Mouse (Mus musculus) hindbrain, embryonic 16.5 days (tissue): ENCODE measurements at regions not wholly inside any gene's neighbourhood (a gene's known extent, or its start where the extent isn't known, plus 50 kb on each side); places are given as distances from the start of the nearest gene placed in this dataset.

Source experiments
- ATAC-seq: fragments of 200-750 bp; cut with Nextera tagmentation; 2 replicates; pipeline ENCODE4 v1.8.0; 2017; ENCODE audit warnings: moderate TSS enrichment, moderate library complexity
- H3K27ac ChIP-seq: fragments of 300-500 bp; sonication (generic); 2 replicates; pipeline ENCODE4 v1.5.1; 2014; ENCODE audit warnings: low read depth, mild to moderate bottlenecking, control low read depth, low read length, moderate library complexity
- H3K27me3 ChIP-seq: fragments of 300-500 bp; sonication (generic); replicated peaks from 2 replicates; pipeline ENCODE4 v1.6.1; 2014; ENCODE audit warnings: low read length; ENCODE audit not compliant: control insufficient read depth, insufficient read depth
- H3K36me3 ChIP-seq: fragments of 300-500 bp; sonication (generic); 2 replicates; pipeline ENCODE4 v1.6.1; 2014; ENCODE audit warnings: mild to moderate bottlenecking, low read length, moderate library complexity, mixed read lengths; ENCODE audit not compliant: control insufficient read depth, insufficient read depth
- H3K4me1 ChIP-seq: fragments of 300-500 bp; sonication (generic); 2 replicates; pipeline ENCODE4 v1.6.1; 2014; ENCODE audit warnings: low read depth, low read length; ENCODE audit not compliant: control insufficient read depth, insufficient read depth
- H3K4me2 ChIP-seq: fragments of 300-500 bp; sonication (generic); 2 replicates; pipeline ENCODE4 v1.6.1; 2014; ENCODE audit warnings: mild to moderate bottlenecking, low read length, control low read depth, moderate library complexity
- H3K4me3 ChIP-seq: fragments of 300-500 bp; sonication (generic); 2 replicates; pipeline ENCODE4 v1.5.1; 2014; ENCODE audit warnings: mild to moderate bottlenecking, low read length, control low read depth, moderate library complexity
- H3K9ac ChIP-seq: fragments of 300-500 bp; sonication (generic); 2 replicates; pipeline ENCODE4 v1.6.1; 2014; ENCODE audit warnings: low read depth, mild to moderate bottlenecking, control low read depth, low read length, moderate library complexity
- H3K9me3 ChIP-seq: fragments of 300-500 bp; sonication (generic); 2 replicates; pipeline ENCODE4 v1.6.1; 2014; ENCODE audit warnings: mild to moderate bottlenecking, low read length, moderate library complexity; ENCODE audit not compliant: control insufficient read depth
- WGBS: fragments of 180-500 bp; shearing (Covaris S2); extraction: QIAGEN DNeasy Blood & Tissue Kit; methylation state at CpG from one replicate; pipeline ENCODE4 v1.1.7; 2014; 5-methylcytosine and 5-hydroxymethylcytosine counted together

DNA sequence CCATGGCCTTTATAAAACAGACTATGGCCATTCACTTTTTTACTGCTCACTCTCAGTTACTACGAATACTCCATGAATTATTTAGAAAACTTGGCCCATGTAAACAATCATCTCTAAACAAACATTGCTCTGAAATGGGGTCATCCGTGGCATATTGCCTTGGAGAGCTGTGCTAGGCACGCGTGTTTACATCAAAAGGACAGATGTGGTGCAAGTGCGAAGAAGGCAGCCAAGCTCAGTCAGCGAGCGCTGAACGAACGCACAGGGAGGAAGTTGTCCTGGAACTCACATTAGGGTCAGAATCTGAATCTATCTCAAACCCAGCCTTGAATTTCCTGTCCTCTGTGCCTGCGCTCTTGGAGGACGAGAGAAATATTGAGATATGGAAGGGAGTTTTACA is 402.3 kb downstream of the Rapgef2 start:
- Histone ChIP-seq H3K27ac (no peak overlapping the region), H3K4me1 (no peaks in the 10 kb centered on the region), H3K4me3 (no peak overlapping the region), H3K27me3 (no peaks in the 10 kb centered on the region), H3K36me3 (no peaks in the 10 kb centered on the region), H3K4me2 (no peak overlapping the region), H3K9me3 (no peaks in the 10 kb centered on the region), H3K9ac (no peak overlapping the region)
- no peak for ATAC-seq
- 84% methylated on average over 11 of the region's 11 CpGs for WGBS

- Histone ChIP-seq H3K27me3 (no peaks in the 10 kb centered on the region), H3K4me2 (peak overlapping the region; percentile 23), H3K9ac (no peak overlapping the region), H3K36me3 (no peaks in the 10 kb centered on the region), H3K9me3 (no peaks in the 10 kb centered on the region), H3K4me1 (no peaks in the 10 kb centered on the region), H3K4me3 (no peak overlapping the region), H3K27ac (no peak overlapping the region)
- WGBS, result 78% methylated on average over 13 of the region's 13 CpGs
- peak; percentile 73 for ATAC-seq
Measured at GRCm38 (mm10) chr3:78880072-78880471, 406.2 kb downstream of the Rapgef2 start.

- Histone ChIP-seq H3K9ac (no peak overlapping the region), H3K27ac (no peak overlapping the region), H3K4me2 (no peak overlapping the region), H3K4me3 (no peak overlapping the region), H3K4me1 (no peaks in the 10 kb centered on the region), H3K36me3 (no peaks in the 10 kb centered on the region), H3K9me3 (no peaks in the 10 kb centered on the region), H3K27me3 (no peaks in the 10 kb centered on the region)
- no peak for ATAC-seq
- 57% methylated on average over 3 of the region's 3 CpGs for WGBS
Measured at GRCm38 (mm10) chr3:78877323-78877722, 409.0 kb downstream of the Rapgef2 start.

DNA sequence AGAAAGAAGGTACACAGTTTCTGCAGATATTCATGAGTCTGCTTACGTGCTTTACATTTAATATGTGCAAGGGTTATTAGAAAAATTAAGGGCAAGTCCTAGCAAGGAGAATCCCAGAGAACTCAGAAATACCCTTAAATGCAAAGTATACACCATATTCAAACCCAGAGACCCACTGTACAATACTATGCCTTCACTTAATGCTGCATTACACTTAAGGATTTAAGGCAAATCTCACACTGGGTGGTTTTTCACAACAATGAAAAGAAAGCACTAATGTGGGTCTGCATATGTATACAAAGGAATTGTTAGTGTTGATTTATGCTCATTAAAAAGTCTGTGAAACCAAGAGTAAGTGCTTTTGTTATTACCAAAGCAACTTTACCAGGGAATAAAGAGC is 419.4 kb downstream of the Rapgef2 start:
- H3K9me3 ChIP-seq, result no peaks in the 10 kb centered on the region
- H3K4me1 ChIP-seq, result no peaks in the 10 kb centered on the region
- no peak overlapping the region for H3K9ac ChIP-seq
- no peak overlapping the region for H3K4me2 ChIP-seq
- no peaks in the 10 kb centered on the region for H3K27me3 ChIP-seq
- no peak for ATAC-seq
- H3K4me3 ChIP-seq, result no peak overlapping the region
- no peaks in the 10 kb centered on the region for H3K36me3 ChIP-seq
- WGBS, result 39% methylated on average over 1 of the region's 1 CpGs
- no peak overlapping the region for H3K27ac ChIP-seq

GRCm38 (mm10) chr3:78866083-78866726 is 420.1 kb downstream of the Rapgef2 start:
- Histone ChIP-seq H3K4me3 (no peak overlapping the region), H3K27me3 (no peaks in the 10 kb centered on the region), H3K27ac (no peak overlapping the region), H3K9ac (no peak overlapping the region), H3K36me3 (no peaks in the 10 kb centered on the region), H3K4me2 (no peak overlapping the region), H3K4me1 (no peaks in the 10 kb centered on the region), H3K9me3 (no peaks in the 10 kb centered on the region)
- 58% methylated on average over 9 of the region's 9 CpGs for WGBS
- no peak for ATAC-seq

- 95% methylated on average over 2 of the region's 2 CpGs for WGBS
- Histone ChIP-seq H3K9me3 (no peaks in the 10 kb centered on the region), H3K9ac (no peak overlapping the region), H3K4me2 (no peak overlapping the region), H3K4me3 (no peak overlapping the region), H3K27ac (no peak overlapping the region), H3K27me3 (no peaks in the 10 kb centered on the region), H3K4me1 (no peaks in the 10 kb centered on the region), H3K36me3 (no peaks in the 10 kb centered on the region)
- no peak for ATAC-seq
Measured at GRCm38 (mm10) chr3:78863005-78863404, 423.3 kb downstream of the Rapgef2 start.

DNA sequence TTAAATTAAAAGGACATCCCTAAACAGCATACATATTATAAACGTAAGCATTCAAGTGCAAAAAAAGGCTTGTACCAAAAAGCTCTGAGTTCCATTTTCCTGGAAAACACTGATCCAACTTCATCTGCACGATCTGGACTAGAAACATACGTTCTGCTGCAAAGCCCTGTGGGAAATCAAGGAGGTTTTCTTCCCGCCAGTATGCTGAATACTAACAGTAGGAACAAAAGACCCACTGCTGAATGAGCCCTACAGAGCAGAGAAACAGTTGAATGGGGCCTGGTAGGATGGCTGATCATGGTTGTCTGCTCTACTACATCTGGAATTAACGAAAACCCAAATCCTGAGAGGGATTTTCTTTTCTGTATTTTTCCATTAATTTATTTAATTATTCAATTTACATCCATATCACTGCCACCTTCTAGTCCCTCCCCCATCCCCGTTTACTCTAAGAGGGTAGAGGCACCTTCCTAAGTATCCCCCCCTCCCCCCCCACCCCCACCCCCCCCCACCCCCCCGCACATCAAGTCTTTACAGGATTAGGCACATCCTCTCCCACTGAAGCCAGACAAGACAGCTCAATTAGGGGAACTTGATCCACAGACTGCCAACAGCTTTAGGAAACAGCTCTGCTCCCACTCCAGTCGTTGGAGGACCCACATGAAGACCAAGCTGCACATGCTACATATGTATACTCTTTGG is 439.5 kb downstream of the Rapgef2 start:
- H3K9ac ChIP-seq, result no peak overlapping the region
- no peak overlapping the region for H3K4me3 ChIP-seq
- no peak overlapping the region for H3K4me2 ChIP-seq
- H3K27me3 ChIP-seq, result no peaks in the 10 kb centered on the region
- H3K36me3 ChIP-seq, result no peaks in the 10 kb centered on the region
- H3K27ac ChIP-seq, result no peak overlapping the region
- no peaks in the 10 kb centered on the region for H3K4me1 ChIP-seq
- 45% methylated on average over 7 of the region's 8 CpGs for WGBS
- no peaks in the 10 kb centered on the region for H3K9me3 ChIP-seq
- no peak for ATAC-seq

DNA sequence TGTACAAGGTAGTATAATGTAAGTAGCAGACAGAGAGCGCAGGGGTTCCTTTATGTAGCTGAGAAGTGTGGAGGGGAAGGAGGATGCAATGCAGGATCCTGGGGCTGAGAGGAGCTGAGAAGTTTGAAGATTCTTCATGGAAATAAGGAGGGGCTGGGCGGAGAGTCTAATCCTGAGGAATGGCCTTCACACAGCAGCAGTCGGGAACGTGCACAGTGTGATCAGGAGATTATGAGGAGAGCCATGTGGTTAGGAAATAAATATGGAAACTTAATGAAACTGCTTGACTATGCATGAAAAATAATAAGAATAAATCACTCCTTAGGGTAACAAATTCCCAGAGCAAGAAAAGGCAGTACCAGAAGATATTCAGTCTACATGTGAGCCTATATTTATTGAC is 445.1 kb downstream of the Rapgef2 start:
- Histone ChIP-seq H3K9ac (no peak overlapping the region), H3K4me2 (no peak overlapping the region), H3K27ac (no peak overlapping the region), H3K9me3 (no peaks in the 10 kb centered on the region), H3K4me3 (no peak overlapping the region), H3K27me3 (no peaks in the 10 kb centered on the region), H3K4me1 (no peaks in the 10 kb centered on the region), H3K36me3 (no peaks in the 10 kb centered on the region)
- peak; percentile 52; the same call in 1 of the 2 replicates for ATAC-seq
- 56% methylated on average over 4 of the region's 4 CpGs for WGBS

DNA sequence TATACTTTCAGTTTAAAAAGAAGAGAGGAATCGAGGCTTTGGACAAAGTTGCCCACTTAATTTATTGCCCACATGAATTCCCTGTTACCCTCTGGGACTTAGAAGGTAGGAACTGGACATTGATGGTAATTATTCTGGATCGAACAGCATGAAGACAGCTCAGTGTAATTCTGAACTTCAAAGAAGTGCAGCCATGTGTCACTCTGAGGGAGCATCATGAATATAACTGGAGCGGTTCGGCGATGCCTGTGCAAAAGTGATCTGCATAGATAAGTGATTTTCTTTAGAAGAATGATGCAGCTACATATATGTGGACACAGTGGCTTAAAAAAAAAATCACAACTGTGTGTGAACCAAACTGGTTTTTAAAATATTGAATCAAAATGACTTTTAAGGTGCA is 449.5 kb downstream of the Rapgef2 start:
- Histone ChIP-seq H3K4me3 (no peak overlapping the region), H3K4me2 (no peak overlapping the region), H3K36me3 (no peaks in the 10 kb centered on the region), H3K9me3 (no peaks in the 10 kb centered on the region), H3K9ac (no peak overlapping the region), H3K27me3 (no peaks in the 10 kb centered on the region), H3K27ac (no peak overlapping the region), H3K4me1 (no peaks in the 10 kb centered on the region)
- ATAC-seq, result no peak
- WGBS, result 51% methylated on average over 5 of the region's 5 CpGs
